Mouse (Mus musculus): ENCODE results near the gene Zbtb16.

The Zbtb16 gene

DNA sequence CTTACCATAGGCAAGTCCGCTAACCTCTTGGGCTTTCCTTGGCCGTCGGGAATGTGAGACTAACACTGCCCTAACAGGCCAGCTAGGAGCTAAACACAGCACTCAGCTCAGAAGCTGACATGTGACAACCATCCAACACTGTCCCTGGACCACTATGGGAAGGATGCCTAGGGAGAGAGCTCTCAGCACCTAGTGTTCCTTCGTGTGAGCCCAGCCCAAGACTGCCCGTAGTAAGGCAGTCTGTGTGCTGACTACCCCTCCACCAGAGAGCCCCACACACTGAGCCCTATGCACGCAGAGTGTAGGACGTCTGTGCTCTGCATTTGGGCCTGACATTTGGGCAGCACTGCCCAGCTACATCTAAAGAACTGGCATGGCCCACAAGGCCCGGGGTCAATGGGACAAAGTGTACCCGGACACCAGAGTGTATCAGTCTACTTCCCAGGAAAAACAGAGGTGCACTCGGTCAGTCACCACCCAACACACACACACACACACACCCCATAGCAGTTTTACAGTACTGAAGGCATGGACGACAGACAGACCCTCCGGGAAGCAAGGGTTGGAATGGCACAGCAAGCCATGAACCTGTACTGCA, 11.4 kb downstream of the Zbtb16 start:
- peak; percentile 93 for DNase-seq

DNA sequence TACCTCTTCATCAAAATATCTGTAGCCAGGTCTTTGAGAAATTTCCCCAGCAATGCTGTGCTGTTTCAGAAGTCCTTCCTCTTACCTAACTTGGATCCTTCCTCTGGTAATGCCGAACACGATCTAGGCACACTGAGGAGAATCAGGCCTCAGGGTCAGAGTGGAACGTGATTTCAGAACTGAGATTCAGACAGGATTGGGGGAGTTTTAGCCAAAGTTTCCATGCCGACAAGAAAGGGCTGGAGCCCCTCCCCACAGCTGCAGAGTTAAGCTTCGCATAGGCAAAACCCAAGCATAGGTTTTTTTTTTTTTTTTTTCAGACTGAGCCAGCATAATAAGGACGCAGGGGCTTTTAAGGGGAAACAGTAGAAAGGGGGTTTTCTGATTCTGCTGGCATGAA, 12.2 kb downstream of the Zbtb16 start:
- DNase-seq = no peak

DNA sequence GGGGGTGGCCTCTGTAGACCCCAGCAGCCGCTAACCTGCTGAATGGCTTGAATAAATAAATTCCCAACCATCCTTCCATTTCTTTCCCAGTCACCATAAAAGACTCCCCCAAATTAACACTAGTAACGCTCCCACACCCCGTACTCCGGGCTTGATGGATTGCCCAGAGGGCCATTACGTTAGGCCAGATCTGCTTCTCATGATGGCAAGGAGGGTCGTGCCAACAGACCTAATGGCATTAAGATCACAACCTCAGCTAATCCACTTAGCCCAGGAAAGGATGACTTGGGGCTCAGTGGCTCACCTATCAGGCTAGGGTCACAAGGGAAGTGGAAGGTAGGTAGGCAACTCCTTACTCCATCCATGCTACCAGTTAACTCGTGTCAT, 12.7 kb downstream of the Zbtb16 start:
- peak; percentile 92 for DNase-seq

DNA sequence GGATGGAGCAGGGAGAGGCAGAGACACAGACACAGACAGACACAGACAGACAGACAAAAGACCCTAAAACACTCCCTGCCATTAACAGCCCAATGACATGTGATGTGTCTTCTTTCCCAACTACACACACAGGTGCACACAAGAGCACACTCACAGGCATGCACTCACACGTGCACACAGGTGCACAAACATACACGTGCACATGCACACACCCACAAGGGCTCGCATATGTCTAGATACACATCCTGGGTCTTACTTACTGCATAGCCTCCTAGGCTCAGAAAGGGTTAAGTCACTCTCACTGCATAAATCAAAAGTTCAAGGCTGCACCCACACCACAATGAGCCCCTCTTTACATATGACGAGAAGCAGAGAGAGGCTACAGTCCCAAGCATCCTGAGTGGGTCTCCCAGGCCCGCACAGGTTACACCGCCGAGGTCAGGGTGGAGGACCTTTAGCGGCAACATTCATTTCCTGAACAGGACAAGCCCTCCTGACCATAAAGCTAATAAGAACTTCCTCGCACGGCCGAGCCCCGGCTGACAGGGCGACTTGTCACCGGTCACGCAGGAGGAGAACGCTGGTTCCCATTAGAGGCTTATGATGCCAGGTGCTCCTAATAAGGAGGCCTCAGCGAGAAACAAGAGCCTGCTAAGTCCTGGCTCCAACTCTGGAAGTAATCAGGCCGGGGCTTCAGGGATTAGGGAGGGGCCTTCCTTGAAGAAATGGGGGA, 13.3 kb downstream of the Zbtb16 start:
- peak; percentile 92 for DNase-seq

DNA sequence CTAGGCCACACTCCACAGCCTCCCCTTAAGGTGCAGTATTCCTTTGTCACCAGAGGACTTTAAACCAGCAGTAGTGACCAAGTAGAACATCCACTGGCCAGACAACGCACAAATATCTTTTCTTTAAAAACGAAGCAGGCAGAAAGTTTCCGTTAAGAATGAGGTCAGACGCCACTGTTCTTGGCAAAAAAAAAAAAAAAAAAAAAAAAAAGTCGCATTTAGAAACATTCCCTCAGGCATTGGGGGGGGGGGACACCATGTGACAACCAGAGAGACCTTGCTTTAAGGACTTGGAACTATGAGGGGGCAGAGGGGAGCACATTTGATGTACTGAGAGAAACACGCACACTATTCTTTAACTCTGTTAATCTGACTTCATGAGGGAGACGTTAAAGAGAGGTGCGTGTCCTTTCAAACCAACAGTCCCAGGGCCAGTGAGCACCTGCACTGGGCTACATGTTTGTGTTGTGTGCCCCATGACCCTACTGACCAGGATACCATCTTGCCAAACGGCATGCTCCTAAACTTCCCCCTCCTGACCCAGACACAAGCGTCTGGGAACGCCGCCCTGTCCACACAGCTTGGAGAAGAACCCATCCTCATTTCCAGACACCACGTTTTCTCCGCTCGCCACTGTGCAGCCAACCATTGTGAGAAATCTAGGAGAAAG, 14.0 kb downstream of the Zbtb16 start:
- DNase-seq = peak; percentile 90

DNA sequence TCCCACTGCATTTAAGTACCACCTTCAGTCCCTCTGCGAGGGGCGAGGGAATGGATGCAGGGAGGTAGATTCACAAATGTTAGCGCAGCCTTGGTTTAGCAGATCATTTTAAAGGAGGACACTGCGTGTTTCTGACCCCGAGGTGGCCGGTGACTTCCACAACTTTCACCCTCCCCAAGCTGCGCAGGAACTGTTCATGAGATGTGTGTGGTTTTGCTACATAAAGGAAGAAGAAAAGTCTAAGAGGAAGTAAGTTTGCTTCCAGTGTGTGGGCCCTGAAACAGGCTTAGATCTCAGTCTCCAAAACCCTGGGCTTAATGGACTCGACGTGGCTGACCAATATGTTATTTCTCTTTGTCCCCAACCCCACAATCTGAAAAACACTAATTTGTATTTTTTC, 14.6 kb downstream of the Zbtb16 start:
- peak; percentile 92 for DNase-seq

DNA sequence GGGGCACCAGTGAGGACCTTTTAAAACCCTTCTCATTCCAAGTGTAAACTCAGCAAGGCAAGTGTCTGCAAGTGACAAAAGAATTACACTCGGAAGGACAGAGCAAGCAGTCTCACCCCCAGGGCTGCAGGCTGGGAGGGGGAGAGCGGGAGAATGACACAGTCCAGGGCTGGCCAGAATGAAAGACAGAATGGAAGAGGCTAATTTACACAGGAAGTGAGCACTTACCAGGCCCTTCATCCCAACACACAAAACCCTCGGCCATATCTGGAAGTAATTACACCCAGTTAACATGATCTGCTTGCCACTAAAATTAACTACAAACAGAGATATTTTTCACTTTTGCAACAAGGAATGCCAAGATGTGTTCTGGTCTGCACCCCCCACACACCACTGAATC, 15.2 kb downstream of the Zbtb16 start:
- DNase-seq = no peak

DNA sequence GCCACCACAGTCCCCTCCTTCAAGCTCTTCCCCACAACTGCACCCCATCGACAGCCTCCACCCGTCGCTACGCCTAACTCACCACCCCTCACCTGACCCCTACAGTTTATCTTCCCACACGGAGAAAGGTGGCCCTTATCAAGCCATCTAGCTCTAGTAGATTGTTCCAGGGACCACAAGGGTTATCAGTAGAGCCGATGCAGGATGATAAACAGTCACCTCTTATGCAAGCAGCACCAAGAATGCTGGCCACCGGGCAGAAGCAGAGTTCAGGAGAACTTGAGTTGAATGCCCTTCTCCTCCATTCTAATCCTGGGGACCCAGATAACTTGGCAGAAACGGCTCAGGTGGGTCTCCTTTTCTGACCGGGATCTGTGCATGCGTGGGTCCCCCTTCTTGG, 16.3 kb downstream of the Zbtb16 start:
- no peak for DNase-seq

DNA sequence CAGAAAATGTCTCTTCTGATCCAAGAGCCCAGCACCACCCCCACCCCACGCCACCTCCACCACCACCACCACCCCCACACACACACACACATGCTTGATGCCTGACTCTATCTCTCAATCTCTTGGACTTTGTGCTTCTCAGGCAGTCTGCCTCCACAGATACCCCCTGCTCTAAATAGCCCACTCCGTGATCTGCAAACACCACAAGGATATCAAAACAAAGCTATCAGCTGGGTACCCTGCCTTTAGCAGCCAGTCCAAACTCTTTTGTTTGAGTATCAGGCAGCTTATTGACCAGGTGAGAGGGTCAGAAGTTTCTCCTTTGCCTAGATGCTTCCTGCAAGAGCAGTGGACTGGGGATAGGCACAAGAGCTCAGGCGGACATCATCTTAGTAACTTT, 16.9 kb downstream of the Zbtb16 start:
- DNase-seq = no peak

DNA sequence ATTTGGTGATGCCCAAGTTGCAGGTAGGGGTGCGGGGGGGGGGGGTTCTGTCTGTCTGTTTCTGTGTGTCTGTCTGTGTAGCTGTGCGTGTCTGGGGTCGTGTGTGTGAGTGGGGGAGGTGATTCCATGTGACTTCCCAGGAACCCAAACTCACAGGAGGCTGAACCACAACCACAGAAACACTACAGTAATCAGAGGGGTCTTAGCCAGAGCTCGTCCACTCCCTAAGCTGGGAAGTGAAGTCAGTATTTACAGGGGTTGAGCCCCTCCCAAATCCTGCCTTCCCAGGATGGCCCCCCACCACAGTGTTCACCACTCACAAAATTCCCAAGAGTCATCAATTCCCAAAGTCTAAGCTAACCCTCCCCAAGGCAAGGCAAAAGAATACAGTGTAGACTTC, 18.1 kb downstream of the Zbtb16 start:
- DNase-seq = peak; percentile 90

DNA sequence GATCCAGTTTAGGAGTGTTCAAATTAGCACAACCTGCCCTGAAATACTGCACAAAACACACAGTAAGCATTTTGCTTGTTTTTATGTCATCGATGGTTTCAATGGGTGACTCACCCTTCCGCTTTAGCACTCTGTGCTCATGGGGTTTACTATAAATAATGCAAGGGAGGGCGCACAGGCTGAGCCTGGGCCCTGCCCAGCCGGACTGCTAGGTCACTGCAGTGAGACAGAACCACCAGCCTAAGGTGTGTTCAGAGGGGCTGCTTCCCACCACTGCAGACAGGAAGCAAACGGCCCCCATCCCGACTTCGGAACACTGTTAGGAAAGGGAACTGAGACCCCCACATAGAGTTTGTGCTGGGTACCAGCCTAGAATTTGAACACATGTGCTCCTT, 18.6 kb downstream of the Zbtb16 start:
- DNase-seq = peak; percentile 98

DNA sequence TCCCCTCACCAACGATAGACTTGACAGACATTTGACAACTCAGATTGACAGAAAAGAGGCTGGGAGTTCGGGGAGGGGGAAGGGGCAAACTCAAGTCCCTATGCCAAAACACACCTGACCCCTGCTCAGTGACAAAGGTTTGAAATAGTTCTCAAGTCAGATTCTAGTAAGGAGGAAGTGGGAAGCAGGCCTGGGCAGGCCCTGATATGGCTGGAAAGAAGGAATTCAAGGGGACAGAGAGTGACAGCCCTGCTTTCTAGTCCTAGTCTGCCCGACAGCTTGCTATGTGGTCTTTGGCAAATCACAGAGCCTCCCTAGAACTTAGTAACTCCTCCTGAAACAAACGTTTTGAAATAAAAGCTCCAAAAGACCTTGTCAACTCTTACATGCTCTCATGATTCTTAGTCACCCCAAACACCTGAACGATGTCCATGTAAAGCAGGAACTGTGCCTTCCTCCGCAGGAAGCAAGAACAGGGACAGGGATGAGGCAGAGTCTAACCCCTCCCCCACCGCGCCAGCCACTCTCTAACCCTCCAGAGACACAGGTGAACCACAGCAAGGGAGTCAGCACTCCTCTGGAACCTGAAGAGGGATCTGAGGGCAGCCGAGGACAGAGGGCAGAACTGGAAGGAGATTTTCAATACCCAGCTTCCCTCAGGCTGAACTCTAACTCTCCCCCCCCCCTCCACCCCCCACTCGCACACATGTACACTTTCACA, 19.2 kb downstream of the Zbtb16 start:
- DNase-seq = peak; percentile 91

DNA sequence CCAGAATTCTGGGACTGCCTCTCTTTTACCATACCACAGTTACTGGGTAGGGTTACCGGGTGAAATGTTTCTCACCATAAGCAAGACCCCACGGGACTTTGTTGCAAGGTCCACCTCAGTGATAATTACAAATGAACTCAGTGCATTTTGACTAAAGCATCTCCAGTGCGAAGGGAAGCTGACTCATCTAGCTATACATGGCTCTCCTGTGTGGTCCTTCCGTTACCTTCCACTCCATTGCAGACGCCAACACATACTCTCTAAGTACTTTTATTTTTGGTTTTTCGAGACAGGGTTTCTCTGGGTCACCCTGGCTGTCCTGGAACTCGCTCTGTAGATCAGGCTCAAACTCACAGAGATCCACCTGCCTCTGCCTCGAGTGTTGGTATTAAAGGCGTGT, 19.9 kb downstream of the Zbtb16 start:
- DNase-seq = no peak

DNA sequence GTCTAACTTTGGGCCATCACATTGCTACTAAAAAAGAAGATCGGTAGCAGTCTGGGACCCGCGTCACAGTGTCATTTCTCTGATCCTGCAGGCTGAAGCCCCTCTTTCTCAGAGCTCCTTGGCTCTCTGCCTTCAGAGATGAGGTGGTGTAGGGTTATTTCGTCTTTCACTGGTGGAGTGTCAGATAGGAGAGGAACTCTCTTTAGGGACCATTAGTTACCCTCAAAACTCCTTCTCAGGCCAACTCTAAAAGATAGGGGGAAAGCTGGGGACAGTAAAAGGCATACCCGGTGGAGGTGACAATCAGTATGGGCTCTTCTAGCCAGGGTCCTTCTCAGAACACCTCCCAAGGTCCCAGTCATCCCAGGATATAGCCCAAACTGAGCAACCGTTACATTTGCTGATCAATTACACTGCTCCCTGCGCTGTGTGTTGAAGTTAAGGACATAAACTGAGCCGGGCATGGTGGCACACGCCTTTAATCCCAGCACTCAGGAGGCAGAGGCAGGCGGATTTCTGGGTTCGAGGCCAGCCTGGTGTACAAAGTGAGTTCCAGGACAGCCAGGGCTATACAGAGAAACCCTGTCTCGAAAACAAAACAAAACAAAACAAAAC, 21.0 kb downstream of the Zbtb16 start:
- no peak for DNase-seq

DNA sequence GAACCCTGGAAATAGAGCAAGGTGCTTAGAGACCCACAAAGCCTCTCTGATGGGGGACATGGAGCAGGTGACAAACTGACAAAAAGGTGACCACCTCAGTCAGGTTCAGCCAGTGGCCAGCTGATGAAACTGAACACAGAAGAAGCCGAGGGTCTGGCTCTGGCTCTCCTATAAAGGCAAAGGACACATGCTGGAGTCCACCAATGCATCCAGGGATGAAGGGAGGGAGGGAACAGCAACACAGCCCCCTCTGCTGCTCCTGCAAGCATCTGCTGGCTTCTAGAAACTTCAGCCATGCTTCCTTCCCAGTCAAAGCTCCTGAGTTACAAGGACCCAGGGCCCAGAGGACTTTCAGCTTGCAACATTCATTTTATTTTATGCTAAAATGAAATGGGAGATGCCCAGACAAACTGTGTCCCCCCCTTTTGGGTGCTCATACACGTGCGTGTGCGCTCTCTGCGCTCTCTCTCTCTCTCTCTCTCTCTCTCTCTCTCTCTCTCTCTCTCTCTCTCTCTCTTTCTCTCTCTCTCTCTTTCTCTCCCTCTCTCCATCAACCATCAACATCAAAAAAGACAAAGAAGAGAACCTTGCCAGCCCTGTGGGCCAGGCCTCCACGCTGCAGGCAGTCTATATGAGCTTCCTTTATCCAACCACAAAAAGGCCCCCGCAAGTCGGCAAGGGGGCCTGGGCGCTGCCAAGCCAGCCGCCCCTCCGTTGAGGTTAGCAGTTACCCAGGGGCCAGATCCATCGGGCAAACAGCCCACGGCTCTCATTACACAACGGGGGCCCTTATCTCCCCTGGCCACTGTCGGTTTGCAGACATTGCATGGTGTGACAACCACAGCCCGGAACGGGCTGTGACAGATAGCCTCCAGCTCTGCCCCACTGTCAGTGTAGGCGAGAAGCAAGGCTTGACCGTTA, 21.8 kb downstream of the Zbtb16 start:
- peak; percentile 97 for DNase-seq

DNA sequence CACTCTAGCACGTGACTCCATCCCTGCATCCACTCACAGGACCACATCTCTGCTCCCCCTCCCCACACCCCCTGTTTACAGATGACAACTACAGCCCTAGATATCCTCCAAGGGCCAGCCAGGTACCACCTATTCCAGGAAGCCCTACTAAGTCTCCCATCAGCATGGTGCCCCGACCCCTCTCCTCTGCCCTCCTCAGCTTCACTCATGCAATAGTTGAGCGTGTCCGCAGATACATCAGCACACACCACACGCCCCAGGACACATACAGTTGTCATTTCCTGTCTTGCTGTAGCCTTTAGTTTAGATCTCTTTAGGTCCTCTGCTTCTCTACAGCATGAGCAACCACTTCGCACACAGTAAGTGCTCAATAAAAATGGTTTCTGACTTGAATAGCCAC, 23.7 kb downstream of the Zbtb16 start:
- DNase-seq = peak; percentile 91

DNA sequence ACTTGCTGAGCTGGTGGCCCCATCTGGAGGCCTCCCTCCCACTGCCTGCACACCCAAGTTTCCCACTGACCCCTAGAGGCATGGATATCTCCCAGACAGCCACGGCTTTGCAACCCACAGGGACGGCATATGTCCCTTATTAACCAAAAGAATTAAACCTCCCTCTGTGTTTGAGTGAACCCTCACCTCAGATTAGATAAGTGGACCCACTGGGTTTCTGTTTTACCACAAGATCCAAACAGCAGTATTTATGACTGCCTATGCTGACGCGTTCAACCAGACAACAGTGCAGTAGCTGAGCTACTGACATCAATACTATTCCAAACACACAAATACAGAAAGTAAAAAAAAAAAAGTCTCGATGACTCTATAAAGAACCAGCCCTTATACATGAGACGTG, 29.4 kb downstream of the Zbtb16 start:
- no peak for DNase-seq

DNA sequence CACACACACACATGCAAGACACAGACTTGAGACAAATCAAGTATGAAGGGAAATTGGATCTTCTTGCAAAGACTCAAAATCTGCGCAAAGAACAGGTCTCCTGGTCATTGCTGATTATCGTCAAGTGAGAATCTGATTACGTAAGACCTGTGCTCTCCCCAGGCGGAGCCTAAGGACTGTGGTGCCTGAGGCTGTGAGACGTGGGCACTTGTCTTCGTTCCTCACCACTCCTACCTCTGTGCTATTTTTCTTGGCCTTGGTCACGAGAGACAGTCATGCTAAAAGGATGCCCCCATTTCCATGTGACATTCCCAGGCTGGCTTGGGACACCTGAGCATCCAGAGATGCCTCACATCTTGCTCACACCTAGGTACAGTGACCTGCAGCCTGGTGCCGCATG, 30.2 kb downstream of the Zbtb16 start:
- DNase-seq = no peak

DNA sequence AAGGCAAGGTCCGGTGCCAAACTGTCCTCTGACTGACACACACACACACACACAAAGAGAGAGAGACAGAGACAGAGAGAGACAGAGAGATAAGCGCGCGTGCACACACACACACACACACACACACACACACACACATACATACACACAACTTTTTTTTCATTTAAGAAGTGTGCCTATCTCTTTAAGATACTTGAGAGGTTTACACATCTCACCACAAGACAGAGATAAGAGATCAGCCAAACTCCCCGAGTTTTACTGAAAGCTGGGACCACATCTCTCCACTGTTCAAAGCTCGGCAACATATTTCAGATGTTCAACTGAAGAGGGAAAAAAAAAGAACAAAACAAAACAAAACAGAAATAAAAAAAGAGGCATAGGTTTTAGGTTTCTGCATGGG, 31.5 kb downstream of the Zbtb16 start:
- no peak for DNase-seq

DNA sequence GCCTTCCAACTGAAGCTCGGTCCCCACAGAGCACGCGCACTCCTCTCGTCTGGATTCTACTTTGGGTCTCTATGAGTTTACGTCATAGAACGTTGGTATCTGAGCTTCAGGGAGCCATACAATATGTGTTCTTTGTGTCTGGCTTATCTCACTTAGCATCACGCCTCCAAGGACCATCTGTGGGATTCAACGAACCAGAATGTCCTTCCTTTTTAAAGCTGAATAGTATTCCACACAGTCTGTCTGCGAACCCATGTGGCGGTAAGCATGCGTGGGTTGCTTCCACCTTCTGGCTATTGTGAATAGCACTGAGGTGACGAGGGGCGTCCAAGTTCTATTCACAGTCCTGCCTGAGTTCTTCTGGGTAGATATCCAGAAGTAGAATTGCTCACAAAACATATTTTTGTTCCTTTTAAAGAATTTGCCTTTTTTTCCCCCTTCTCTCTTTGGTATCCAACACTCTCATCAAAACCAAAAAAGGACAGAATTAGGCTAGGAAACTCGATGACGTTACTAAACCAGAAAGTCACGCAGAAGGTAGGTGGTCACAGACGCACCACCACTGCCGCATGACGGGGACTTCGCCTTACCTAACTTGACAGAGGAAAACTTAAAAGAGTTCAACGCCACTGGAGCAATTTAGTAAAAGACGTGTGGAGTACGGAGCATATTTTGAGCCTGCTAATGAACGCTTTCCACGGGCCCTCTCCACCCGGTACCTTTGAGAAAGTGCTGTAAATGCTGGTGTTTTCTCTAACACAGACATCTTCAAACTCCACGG, 32.4 kb downstream of the Zbtb16 start:
- DNase-seq = no peak

DNA sequence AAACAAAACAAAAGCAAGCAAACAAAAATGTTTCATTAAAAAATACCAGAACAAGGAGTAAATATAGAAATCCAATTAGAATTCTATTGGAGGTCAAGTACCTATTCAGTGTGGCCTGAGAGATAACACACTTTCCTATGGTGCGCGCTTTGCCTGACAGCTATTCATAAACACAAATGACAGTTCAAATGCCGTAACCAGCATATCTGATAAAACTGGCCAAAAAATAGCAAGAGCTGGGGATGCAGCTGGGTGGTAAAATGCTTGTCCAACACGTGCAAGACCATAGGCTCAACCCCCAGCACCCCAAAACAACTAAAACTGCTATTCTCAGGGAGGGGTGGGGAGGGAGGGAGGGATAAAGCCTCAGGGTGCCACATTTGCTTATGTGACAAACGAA, 33.6 kb downstream of the Zbtb16 start:
- no peak for DNase-seq

Data from heart, adult 11 months (tissue).